Comparison of ENCODE assay signal across 8 mouse cellular contexts in genomic region chr14:32165278-32166061, GRCm38 (mm10). TPM values are rescaled to one million over a fixed set of nuclear protein-coding genes. Genes with fewer than 3 reads are reported as not detected.
DNase-seq lines count a peak whose midpoint lies in the region; ATAC-seq and TF ChIP-seq lines count a peak whose summit lies in the region.

No protein-coding gene starts in this region.

- DNase-seq in ES-E14 (ENCODE audit: low read depth, low spot score) = peak; percentile 90
- DNase-seq in cerebellum, adult 11 months = peak; percentile 83
- DNase-seq in forebrain, embryonic 14.5 days (ENCODE audit: low spot score) = peak; percentile 62
- peak; percentile 47 for DNase-seq in heart, postnatal 25 days (ENCODE audit: low spot score)
- peak; percentile 7 to 33 for DNase-seq in layer of hippocampus, adult 2 months (ENCODE audit: low spot score in 2 of 2)
- peak; percentile 62 for DNase-seq in ovary, adult 18-20 months (ENCODE audit: low spot score)
- DNase-seq in thymus, postnatal 10 days (ENCODE audit: low spot score in 2 of 2) = peak; percentile 74 to 75

- no peaks in the 10 kb centered on the region for H3K27me3 ChIP-seq in forebrain, embryonic 14.5 days (replicated peaks; ENCODE audit: control insufficient read depth, insufficient read depth, low read length)
- H3K27me3 ChIP-seq in lung, embryonic 16.5 days (ENCODE audit: control insufficient read depth, insufficient read depth, low read depth, low read length) = no peaks in the 10 kb centered on the region

- H3K9me3 ChIP-seq in ES-E14 (ENCODE audit: control insufficient read depth, insufficient read depth, low read depth, low read length) = no peaks in the 10 kb centered on the region
- no peaks in the 10 kb centered on the region for H3K9me3 ChIP-seq in forebrain, embryonic 14.5 days (replicated peaks; ENCODE audit: control insufficient read depth, low read length)
- no peaks in the 10 kb centered on the region for H3K9me3 ChIP-seq in lung, embryonic 16.5 days (ENCODE audit: control insufficient read depth, low read length)

- H3K4me2 ChIP-seq in forebrain, embryonic 14.5 days (ENCODE audit: low read length) = peak overlapping the region; percentile 97
- H3K4me2 ChIP-seq in lung, embryonic 16.5 days (ENCODE audit: low read depth, low read length) = peak overlapping the region; percentile 92

- H3K4me3 ChIP-seq in ES-E14 (ENCODE audit: insufficient read depth in 1 of 2, low read depth in 1 of 2, low read length in 2 of 2, poor library complexity in 1 of 2, severe bottlenecking in 1 of 2) = peak overlapping the region; percentile 60 to 67
- H3K4me3 ChIP-seq in forebrain, embryonic 14.5 days (ENCODE audit: low read depth, low read length) = peak overlapping the region; percentile 41
- H3K4me3 ChIP-seq in layer of hippocampus, adult 2 months = peak overlapping the region; percentile 60
- H3K4me3 ChIP-seq in lung, embryonic 16.5 days (ENCODE audit: low read length) = peak overlapping the region; percentile 54

- ATAC-seq in forebrain, embryonic 14.5 days = peak; percentile 54
- ATAC-seq in lung, embryonic 16.5 days (ENCODE audit: low read depth) = peak; percentile 85

- H3K9ac ChIP-seq in ES-E14 (ENCODE audit: insufficient read depth, low read depth, low read length, poor library complexity, severe bottlenecking) = peak overlapping the region; percentile 66
- peak overlapping the region; percentile 64 for H3K9ac ChIP-seq in forebrain, embryonic 14.5 days (ENCODE audit: low read length)
- peak overlapping the region; percentile 64 for H3K9ac ChIP-seq in lung, embryonic 16.5 days (ENCODE audit: low read length)

- under 1% methylated on average over 42 of the region's 42 CpGs for WGBS in forebrain, embryonic 14.5 days
- under 1% methylated on average over 42 of the region's 42 CpGs for WGBS in lung, embryonic 16.5 days

- TF ChIP-seq CTCF in layer of hippocampus, adult 2 months (conservative IDR thresholded peaks at IDR 0.05) = peak; percentile 62

- peak overlapping the region; percentile 80 for H3K27ac ChIP-seq in ES-E14 (ENCODE audit: insufficient read depth, low read depth, low read length, poor library complexity, severe bottlenecking)
- no peak overlapping the region for H3K27ac ChIP-seq in forebrain, embryonic 14.5 days (ENCODE audit: low read depth, low read length)
- H3K27ac ChIP-seq in layer of hippocampus, adult 2 months = peak overlapping the region; percentile 73; the same call in 1 of the 2 replicates
- peak overlapping the region; percentile 48; the same call in 1 of the 2 replicates for H3K27ac ChIP-seq in lung, embryonic 16.5 days (ENCODE audit: low read length)

- peaks cover 7 to 8% of the 10 kb centered on the region in 2 experiments; a peak in 2 of 4 replicates for H3K4me1 ChIP-seq in ES-E14 (ENCODE audit: control insufficient read depth in 2 of 2, insufficient read depth in 2 of 2, low read length in 2 of 2, poor library complexity in 1 of 2)
- H3K4me1 ChIP-seq in forebrain, embryonic 14.5 days (ENCODE audit: control insufficient read depth, insufficient read depth, low read length) = peaks cover 13% of the 10 kb centered on the region
- H3K4me1 ChIP-seq in lung, embryonic 16.5 days (replicated peaks; ENCODE audit: control insufficient read depth, insufficient read depth, low read length) = peaks cover 32% of the 10 kb centered on the region

- no peaks in the 10 kb centered on the region for H3K36me3 ChIP-seq in ES-E14 (ENCODE audit: control insufficient read depth, insufficient read depth, low read length, poor library complexity, severe bottlenecking)
- no peaks in the 10 kb centered on the region for H3K36me3 ChIP-seq in forebrain, embryonic 14.5 days (ENCODE audit: control insufficient read depth, insufficient read depth, low read length)
- no peaks in the 10 kb centered on the region for H3K36me3 ChIP-seq in lung, embryonic 16.5 days (ENCODE audit: control insufficient read depth, insufficient read depth, low read length)

- in situ Hi-C loops in ES-E14 (cut with MboI; ENCODE audit: low sequenced_read_pairs in 2 of 2, unreplicated experiment in 2 of 2) = no loop called here

- intact Hi-C loops in heart, postnatal 25 days (cut with DNase I) = no loop called here

TF ChIP-seq in ES-E14, 5 proteins besides CTCF, POLR2A, EP300 and RAD21:
- TF ChIP-seq ZNF384 (IDR thresholded peaks at IDR 0.05; ENCODE audit: low read depth, low read length) (peak; percentile 73), ZC3H11A (IDR thresholded peaks at IDR 0.05; ENCODE audit: borderline replicate concordance, low read depth, low read length) (no peak), CHD2 (IDR thresholded peaks at IDR 0.05; ENCODE audit: low read depth, low read length) (no peak), HCFC1 (IDR thresholded peaks at IDR 0.05; ENCODE audit: borderline replicate concordance, insufficient read depth, low read length) (0 out of 2 replicates have a peak, but pooled peaks have one; percentile 51), MAFK (IDR thresholded peaks at IDR 0.05; ENCODE audit: insufficient read depth, low read depth, low read length) (peak; percentile 3; the same call in 1 of the 2 replicates)
TF ChIP-seq in ES-E14: peak in this region for 3.

RNA-seq across cellular contexts. Expression of gene Ncoa4, which starts 5.8 kb away (rescaled TPM):
- 53.7 and 89.6 TPM in 2 replicates for total RNA-seq in ES-E14 (2012; rRNA removed)
- polyA plus RNA-seq in forebrain, embryonic 14.5 days (2014; fragmentation: Nextera tagmentation; extraction: Ambion mirVana) = 137 and 145 TPM in 2 replicates
- 100 to 1,000 TPM; 126 TPM for total RNA-seq in heart, postnatal 25 days (2021)
- total RNA-seq in layer of hippocampus, adult 2 months (2021) = 100 to 1,000 TPM in 1 of 2 experiments, 10 to 100 TPM in 1; 99.1 to 107 TPM
- 106 and 108 TPM in 2 replicates for polyA plus RNA-seq in lung, embryonic 16.5 days (2015; fragmentation: Nextera tagmentation; extraction: Ambion mirVana)

RNA-seq across cellular contexts. Expression of gene Msmb, which starts 23.6 kb away (rescaled TPM):
- total RNA-seq in ES-E14 (2012; rRNA removed) = not detected in 2 replicates
- polyA plus RNA-seq in forebrain, embryonic 14.5 days (2014; fragmentation: Nextera tagmentation; extraction: Ambion mirVana) = not detected in 2 replicates
- total RNA-seq in heart, postnatal 25 days (2021) = not detected
- total RNA-seq in layer of hippocampus, adult 2 months (2021) = not detected
- not detected in 2 replicates for polyA plus RNA-seq in lung, embryonic 16.5 days (2015; fragmentation: Nextera tagmentation; extraction: Ambion mirVana)

RNA-seq across cellular contexts. Expression of gene Timm23, which starts 36.2 kb away (rescaled TPM):
- total RNA-seq in ES-E14 (2012; rRNA removed) = 400 and 428 TPM in 2 replicates
- polyA plus RNA-seq in forebrain, embryonic 14.5 days (2014; fragmentation: Nextera tagmentation; extraction: Ambion mirVana) = 258 and 290 TPM in 2 replicates
- total RNA-seq in heart, postnatal 25 days (2021) = 100 to 1,000 TPM; 209 to 233 TPM
- 10 to 100 TPM; 74.0 to 78.7 TPM for total RNA-seq in layer of hippocampus, adult 2 months (2021)
- 208 and 224 TPM in 2 replicates for polyA plus RNA-seq in lung, embryonic 16.5 days (2015; fragmentation: Nextera tagmentation; extraction: Ambion mirVana)

RNA-seq across cellular contexts. Expression of gene Parg, which starts 36.3 kb away (rescaled TPM):
- 54.2 and 56.9 TPM in 2 replicates for total RNA-seq in ES-E14 (2012; rRNA removed)
- polyA plus RNA-seq in forebrain, embryonic 14.5 days (2014; fragmentation: Nextera tagmentation; extraction: Ambion mirVana) = 41.0 and 43.2 TPM in 2 replicates
- total RNA-seq in heart, postnatal 25 days (2021) = 10 to 100 TPM; 21.7 to 22.1 TPM
- 10 to 100 TPM; 42.8 to 50.8 TPM for total RNA-seq in layer of hippocampus, adult 2 months (2021)
- 29.9 and 32.9 TPM in 2 replicates for polyA plus RNA-seq in lung, embryonic 16.5 days (2015; fragmentation: Nextera tagmentation; extraction: Ambion mirVana)

Comparison
In these comparisons a context has a peak if more than half of its experiments do, and no peak if none do; other contexts are left out.
1. DNase-seq: peak in every context shown above with its lines; median percentile 90 in ES-E14; 83 in cerebellum, adult 11 months; 74 in thymus, postnatal 10 days; 62 in forebrain, embryonic 14.5 days; 62 in ovary, adult 18-20 months; 47 in heart, postnatal 25 days; 20 in layer of hippocampus, adult 2 months.